Mouse (Mus musculus): Measurements from ENCODE around the gene Bcl2l2.

The Bcl2l2 gene

DNA sequence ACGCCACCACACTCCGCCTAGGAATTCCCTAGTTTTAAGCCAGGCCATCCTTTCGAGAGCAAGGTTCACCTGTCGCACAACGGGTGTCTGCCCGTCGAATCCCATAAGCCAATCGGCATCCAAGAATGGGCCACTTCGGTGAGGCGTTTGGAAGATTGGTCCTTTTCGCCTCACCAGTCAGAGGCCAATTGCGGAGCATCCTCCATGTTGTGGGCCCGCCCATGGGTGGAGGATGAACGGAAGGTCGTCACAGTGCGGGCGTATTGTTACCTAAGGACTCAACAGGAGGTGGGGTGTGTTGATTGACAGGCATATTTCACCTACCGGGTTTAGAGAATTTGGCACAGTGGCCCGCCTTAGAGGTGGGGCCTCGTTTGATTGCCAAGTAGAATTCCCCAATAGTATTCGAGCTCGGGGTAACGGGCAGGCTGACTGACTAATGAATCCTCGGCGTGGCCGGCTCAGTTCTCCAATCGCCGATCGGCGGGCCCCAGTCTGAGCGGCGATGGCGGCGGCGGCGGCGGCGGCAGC is 10.5 kb downstream of the Bcl2l2 start:
- peak; percentile 99 for DNase-seq (ENCODE audit: low spot score)

DNA sequence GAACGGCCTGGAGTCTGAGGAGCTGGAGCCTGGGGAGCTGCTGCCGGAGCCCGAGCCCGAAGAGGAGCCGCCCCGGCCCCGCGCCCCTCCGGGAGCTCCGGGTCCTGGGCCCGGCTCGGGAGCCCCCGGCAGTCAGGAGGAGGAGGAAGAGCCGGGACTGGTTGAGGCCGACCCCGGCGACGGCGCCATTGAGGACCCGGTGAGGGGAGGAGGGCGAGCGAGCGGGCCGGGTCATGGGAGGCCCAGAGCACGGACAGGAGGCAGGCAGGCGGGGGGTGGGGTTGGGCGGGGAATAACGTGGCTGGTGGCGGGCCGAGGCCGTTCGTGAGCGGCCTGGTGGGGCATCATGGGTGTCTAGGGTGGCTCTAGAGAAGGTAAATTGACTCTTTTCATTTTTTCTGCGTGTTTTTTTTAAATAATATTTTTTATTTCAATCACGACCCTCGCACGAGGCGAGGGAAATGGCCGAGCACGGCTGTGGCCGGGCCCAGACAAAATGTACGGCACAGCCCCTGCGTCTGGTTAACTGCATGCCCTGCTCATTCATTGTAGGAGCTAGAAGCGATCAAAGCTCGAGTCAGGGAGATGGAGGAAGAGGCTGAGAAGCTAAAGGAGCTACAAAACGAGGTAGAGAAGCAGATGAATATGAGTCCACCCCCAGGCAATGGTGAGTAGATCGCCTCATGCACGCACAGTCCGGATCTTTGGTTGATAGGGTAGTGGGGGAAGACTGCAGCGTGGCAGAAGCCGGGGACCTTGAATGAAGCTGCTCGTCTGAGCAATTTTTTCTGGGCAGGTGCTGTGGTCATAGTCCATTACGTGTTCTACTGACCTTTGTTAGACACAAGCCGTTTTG is 11.3 kb downstream of the Bcl2l2 start:
- no peak for DNase-seq (ENCODE audit: low spot score)

DNA sequence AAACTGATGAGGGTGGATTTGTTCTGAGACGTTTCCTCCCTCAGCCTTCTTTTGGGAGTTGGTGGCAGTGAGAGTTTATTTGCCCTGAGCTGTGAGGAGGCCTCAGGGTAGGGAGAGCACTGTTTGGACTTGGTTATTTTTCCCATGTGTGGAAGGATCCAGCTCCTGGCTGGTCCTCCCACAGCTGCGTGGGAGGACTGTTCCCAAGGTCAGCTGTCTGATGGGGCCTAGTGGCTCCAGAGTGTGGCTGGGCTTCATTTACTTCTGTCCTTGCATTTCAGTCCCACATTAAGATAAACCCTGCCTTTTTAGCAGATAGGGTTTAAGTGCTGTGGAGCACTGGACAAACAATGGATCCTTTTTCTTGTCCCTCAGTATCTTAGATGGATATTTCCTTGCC is 14.3 kb downstream of the Bcl2l2 start:
- no peak for DNase-seq (ENCODE audit: low spot score)

GRCm38 (mm10) chr14:54900383-54900782 is 17.2 kb downstream of the Bcl2l2 start:
- peak; percentile 51 for DNase-seq (ENCODE audit: low spot score)

DNA sequence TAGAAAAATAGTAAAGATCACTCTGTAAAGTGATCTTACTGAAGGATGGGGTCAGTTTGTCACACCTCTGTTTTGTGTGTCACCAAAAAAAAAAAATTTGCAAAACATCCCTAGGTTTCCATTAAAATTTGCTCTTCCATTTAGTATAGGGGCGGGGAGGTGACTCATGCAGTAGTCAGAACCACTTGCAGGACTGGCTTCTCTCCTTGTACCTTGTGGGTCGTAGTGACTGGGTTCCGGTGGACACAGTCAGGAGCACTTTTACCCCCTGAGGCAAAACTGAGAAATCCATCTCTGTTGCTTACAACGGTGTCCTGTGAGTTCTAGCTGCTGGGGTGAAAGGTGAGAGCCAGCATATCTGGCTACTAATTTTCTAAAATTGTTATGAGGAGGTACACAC is 20.5 kb downstream of the Bcl2l2 start:
- no peak for DNase-seq (ENCODE audit: low spot score)

DNA sequence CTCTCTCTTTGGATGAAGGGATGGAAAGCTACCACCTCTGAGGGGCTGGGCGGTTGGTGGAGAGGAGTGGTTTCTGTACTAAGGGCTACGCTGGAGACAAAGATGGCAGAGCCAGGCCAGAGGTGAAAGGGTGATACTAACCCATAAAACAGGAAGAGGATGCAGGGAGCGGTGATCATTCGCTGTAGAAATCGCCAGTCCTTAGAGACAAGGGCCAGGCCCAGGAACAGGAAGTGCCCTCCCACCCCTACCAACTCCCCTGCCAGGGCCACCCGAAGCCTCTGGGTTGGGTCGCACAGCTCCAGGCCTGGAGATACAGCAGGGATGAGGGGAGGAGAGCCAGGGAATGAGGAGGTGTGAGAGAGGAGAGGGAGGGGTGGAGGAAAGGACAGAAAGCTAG is 25.5 kb downstream of the Bcl2l2 start:
- no peak for DNase-seq (ENCODE audit: low spot score)

- DNase-seq (ENCODE audit: low spot score), result no peak
Measured at GRCm38 (mm10) chr14:54912109-54912850, 29.1 kb downstream of the Bcl2l2 start.

DNA sequence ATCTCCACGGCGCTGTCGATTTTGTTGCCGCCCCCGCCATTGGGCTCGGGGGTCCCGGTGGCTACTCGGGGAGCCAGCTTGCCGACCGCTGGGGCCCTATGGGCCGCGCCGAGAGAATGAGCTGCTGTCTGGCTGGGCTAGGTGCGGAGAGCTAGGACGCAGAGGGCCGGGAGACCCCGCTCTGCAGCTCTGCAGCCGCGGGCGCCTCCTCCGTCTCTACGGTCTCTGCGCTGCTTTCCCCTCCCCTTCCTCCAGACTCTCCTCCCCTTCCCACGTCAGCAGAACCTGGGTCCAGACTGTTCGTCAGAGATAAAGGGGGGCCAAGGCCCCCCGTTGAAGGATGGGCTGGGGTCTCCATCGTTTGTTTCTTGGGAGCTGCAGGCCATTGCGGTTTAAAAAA is 29.7 kb downstream of the Bcl2l2 start, which contains the start of gene Slc22a17:
Slc22a17 (minus strand) TSS at position 247 of the 400 bp plus-strand sequence.
- DNase-seq (ENCODE audit: low spot score), result peak; percentile 40

- DNase-seq (ENCODE audit: low spot score), result no peak
Measured at GRCm38 (mm10) chr14:54913343-54913742, 30.2 kb downstream of the Bcl2l2 start.

GRCm38 (mm10) chr14:54920076-54920685 is 37.0 kb downstream of the Bcl2l2 start:
- DNase-seq (ENCODE audit: low spot score), result no peak

- DNase-seq (ENCODE audit: low spot score), result no peak
Measured at GRCm38 (mm10) chr14:54924641-54925348, 41.6 kb downstream of the Bcl2l2 start.

- DNase-seq (ENCODE audit: low spot score), result no peak
Measured at GRCm38 (mm10) chr14:54925349-54926342, 42.5 kb downstream of the Bcl2l2 start, which contains the start of gene Efs. Efs (minus strand) TSS chr14:54926126.

- no peak for DNase-seq (ENCODE audit: low spot score)
Measured at GRCm38 (mm10) chr14:54926401-54927158, 43.4 kb downstream of the Bcl2l2 start.

DNA sequence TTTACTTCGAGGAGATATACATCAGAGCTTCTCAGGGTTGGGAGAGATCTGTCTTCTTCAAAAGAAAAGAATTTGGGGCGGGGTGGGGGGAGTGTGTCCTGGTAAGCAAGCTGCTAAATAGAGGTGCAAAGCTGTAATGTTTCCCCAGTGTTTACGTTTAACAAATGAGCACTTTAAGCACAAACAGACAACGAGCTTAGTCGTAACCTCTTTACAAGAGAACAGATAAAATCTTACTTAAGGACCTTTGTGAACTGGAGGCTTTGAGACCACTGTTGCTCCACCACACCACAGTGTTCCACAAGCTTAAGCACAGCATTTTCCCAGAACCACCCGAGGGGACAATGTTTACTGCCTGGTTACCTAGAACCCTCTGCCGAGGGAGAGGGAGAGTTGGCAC is 44.1 kb downstream of the Bcl2l2 start:
- DNase-seq (ENCODE audit: low spot score), result no peak

- no peak for DNase-seq (ENCODE audit: low spot score)
Measured at GRCm38 (mm10) chr14:54929801-54930200, 46.6 kb downstream of the Bcl2l2 start.

GRCm38 (mm10) chr14:54930431-54930830 is 47.3 kb downstream of the Bcl2l2 start:
- no peak for DNase-seq (ENCODE audit: low spot score)

GRCm38 (mm10) chr14:54932645-54933150 is 49.5 kb downstream of the Bcl2l2 start, which contains the start of gene Il25:
Il25 (plus strand) TSS chr14:54932695.
- no peak for DNase-seq (ENCODE audit: low spot score)

GRCm38 (mm10) chr14:54935904-54936830 is 53.0 kb downstream of the Bcl2l2 start, which contains the start of gene Cmtm5:
Cmtm5 (plus strand) TSS chr14:54936261.
- DNase-seq (ENCODE audit: low spot score), result no peak
